Mouse (Mus musculus) c-Kit-positive CD71-negative TER-119-negative erythroid progenitor cells, embryonic 14.5 days (primary cell): ENCODE measurements around the gene Elovl5.

ENCODE experiments used
- DNase-seq: peaks from one replicate; pipeline ENCODE4 v3.0.0-alpha.2; 2013; ENCODE audit warnings: low read depth

Gene Elovl5

DNA sequence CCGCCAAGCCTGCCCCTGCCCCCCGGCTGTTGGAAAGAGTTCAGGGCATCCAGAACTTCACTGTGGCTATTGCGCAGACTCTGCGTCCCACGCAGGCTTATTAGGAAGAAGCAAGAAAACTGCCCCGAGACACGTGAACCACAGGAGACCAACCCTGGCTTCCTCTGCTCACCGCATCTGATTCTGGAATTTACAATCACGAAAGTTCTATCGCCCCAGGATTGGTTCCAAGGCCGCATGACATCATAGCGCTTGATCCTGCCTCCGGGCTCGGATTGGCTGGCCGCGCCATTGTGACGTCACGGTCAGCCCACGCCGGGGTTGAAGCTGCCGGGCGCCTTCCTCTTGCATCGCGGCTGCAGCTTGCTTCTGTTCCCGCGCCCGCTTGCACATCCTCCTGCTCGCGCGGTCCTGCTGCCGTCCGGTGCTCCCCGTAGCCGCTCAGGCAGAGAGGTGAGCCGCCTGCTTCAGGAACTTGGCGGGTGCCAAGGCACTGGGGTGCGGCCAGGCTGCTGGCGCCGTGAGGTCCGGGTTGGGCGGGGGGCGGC is at the start of gene Elovl5:
TSS of gene Elovl5 (plus strand) at position 291 of the 548 bp plus-strand sequence.
- DNase-seq = peak; percentile 95

GRCm38 (mm10) chr9:77891501-77891900 is 25.7 kb upstream of the Elovl5 start:
- no peak for DNase-seq

GRCm38 (mm10) chr9:77898551-77898950 is 18.6 kb upstream of the Elovl5 start:
- DNase-seq = no peak

GRCm38 (mm10) chr9:77904133-77904532 is 13.0 kb upstream of the Elovl5 start:
- no peak for DNase-seq

GRCm38 (mm10) chr9:77909572-77910269 is 7.4 kb upstream of the Elovl5 start:
- no peak for DNase-seq

DNA sequence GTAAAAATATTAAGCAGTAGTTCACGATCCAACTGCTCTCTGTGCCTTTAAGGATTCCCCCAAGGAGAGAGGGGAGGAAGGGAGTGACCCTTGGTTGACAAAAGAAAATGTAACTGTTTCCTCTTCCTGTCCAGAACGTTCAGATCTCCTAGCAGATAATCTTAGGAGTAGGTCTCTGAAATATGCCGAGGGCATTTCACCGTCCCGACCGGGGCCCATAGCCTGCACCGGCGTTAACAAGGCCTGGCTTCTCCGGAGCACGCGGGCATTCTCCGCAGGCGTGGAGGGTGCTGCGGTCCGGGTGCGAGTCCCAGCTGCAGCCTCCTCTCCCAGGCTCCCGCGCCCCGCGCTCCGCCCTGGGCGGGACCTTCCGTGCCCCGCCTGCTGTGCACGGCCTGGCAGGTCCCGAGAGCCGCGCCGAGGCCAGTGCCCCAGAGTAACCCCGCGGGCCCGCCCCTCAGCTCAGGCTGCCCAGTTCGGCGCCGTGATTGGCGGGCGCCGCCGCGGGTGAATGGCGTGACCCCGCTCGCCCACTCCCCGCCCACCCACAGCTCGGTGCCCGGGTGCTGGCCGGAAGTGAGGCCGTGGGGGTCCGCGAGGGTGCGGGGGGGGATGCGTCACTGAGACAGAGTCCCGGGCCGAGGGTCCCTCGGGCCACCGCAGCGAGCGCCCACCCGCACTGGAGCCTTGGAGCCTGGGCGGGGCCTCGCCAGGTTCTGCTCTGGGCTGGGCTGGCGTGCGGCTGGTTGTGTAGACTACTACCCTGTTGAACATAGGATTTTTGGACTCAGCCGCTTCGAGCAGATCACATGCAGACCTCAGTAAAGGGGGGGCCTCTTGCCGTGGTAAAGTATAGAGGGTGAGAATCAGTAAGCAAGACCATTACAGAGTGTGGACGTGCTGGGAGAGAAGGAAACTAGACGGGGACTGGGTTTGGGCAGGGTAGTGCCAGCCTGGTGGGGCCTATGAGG is 6.6 kb upstream of the Elovl5 start:
- peak; percentile 84 for DNase-seq

- peak; percentile 60 for DNase-seq
Observed at GRCm38 (mm10) chr9:77911508-77912229, 5.5 kb upstream of the Elovl5 start.

- DNase-seq = no peak
Observed at GRCm38 (mm10) chr9:77912246-77912645, 4.9 kb upstream of the Elovl5 start.

- no peak for DNase-seq
Observed at GRCm38 (mm10) chr9:77914616-77915015, 2.5 kb upstream of the Elovl5 start.

- DNase-seq = no peak
Observed at GRCm38 (mm10) chr9:77915791-77916190, 1.4 kb upstream of the Elovl5 start.

DNA sequence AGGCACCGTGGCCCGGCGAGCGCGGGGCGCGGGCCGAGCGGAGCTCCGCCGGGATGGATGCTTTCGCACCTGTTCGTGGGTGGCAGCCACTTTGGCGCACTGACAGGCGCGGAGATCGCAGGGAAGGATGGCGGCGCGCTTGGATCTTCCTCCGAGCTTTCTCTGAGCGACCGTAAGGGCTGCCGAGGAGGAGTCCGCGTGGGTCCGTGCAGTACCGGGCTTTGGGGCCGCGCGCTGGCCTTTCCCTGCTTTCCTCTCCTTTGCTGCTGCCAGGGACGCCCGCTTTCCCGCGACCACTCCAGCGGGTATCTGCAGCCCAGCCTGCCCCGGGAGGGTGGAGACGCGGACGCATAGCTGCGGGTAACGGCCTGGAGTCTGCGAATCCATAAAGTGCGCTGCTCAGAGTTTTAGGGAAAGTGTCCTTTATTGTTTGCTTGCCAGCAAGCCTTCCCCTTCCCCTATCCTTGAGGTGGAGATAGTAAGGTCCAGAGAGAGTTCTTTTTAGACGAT is 513 bp downstream of the Elovl5 start:
- DNase-seq = no peak

GRCm38 (mm10) chr9:77918211-77918610 is 1.0 kb downstream of the Elovl5 start:
- DNase-seq = no peak

- DNase-seq = no peak
Observed at GRCm38 (mm10) chr9:77918961-77919670, 2.0 kb downstream of the Elovl5 start.

GRCm38 (mm10) chr9:77920481-77920880 is 3.3 kb downstream of the Elovl5 start:
- no peak for DNase-seq

- no peak for DNase-seq
Observed at GRCm38 (mm10) chr9:77921366-77922260, 4.4 kb downstream of the Elovl5 start.

DNA sequence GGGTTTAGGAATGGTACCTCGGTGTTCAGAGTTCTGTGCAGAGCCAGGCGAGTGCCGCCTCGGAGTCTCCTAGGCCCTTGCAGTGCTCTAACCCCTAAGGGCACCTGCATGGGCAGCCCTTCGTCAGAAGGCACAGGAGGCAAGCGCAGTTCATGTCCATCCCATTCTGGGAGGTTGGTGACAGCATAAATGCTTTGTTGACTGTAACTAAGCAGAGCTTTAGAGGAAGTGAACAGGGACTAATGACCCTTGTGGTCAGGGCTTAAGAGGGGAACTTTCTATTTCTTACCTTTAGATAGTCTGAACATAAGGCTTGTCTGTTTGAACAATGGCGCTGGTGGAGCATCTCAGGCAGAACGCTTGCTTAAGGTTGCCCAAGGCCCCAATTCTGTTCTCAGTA is 6.6 kb downstream of the Elovl5 start:
- no peak for DNase-seq

- no peak for DNase-seq
Observed at GRCm38 (mm10) chr9:77924199-77924598, 7.0 kb downstream of the Elovl5 start.

GRCm38 (mm10) chr9:77926151-77926550 is 9.0 kb downstream of the Elovl5 start:
- DNase-seq = no peak

DNA sequence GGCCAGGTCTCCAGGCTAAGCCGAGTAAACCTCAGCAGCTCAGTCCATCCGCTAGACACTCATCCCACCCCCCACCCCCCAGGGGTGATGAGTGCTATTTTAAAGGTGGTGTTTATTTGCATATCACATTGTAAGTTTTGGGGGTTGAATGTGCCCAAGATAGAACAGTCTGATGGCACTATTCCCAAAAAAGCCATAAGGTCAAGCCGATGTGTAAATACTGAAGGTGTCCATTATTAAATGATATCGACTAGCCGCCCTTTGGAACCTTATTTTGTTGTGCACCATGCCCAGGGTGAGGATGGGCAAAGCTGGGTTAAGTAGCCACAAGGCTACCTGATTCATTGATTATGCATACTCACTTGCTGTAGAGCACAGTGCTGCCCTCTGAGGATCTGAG is 9.7 kb downstream of the Elovl5 start:
- no peak for DNase-seq

GRCm38 (mm10) chr9:77927431-77927830 is 10.3 kb downstream of the Elovl5 start:
- no peak for DNase-seq
